Mouse (Mus musculus) bone marrow macrophage, adult 2 months (primary cell): Measurements from ENCODE around the gene Sema3a.

Source experiments
- CTCF ChIP-seq: IDR thresholded peaks from 2 replicates; pipeline ENCODE4 v1.5.1; 2012; ENCODE audit warnings: low read depth, mild to moderate bottlenecking, low read length, moderate library complexity
- POLR2A ChIP-seq: IDR thresholded peaks from 2 replicates; pipeline ENCODE4 v1.6.1; 2012; ENCODE audit warnings: mild to moderate bottlenecking, low read depth, low read length, borderline replicate concordance

DNA sequence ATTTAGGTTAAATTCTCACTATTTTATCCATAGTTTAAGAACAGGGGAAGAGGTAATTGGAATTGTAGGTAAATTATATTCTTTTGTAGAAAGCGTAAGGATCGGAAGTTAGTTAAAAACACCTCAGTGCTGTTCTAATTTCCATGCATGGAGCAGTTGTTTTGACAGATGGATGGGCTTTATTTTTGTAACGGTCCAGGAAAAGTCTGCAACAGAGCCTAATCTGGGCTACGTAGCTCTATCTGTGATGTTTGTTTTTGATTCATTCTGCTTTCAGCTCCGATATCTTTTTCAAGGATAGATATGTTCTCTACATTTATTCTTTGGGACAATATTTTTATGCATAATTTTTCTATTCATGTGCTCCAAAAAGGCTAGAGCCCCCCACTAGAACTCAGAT is 344.2 kb downstream of the Sema3a start:
- TF ChIP-seq CTCF: no peak
- no peak for TF ChIP-seq POLR2A
